Mouse (Mus musculus): ENCODE results near the gene Tmem120a. TPM values are rescaled to one million over a fixed set of nuclear protein-coding genes. Genes with fewer than 3 reads are reported as not detected.

Tmem120a gene
- polyA plus RNA-seq, 2 experiments: 5.7 to 16.0 TPM

- peaks cover 12 to 31% of the 10 kb centered on the region in 2 experiments for H3K4me1 ChIP-seq (replicated peaks; ENCODE audit: control insufficient read depth in 2 of 2, insufficient read depth in 2 of 2, low read length in 1 of 2)
- DNase-seq (ENCODE audit: low read depth in 3 of 3, low spot score in 3 of 3) (no peak), ATAC-seq (ENCODE audit: insufficient read depth) (no peak)
- no peaks in the 10 kb centered on the region for H3K9me3 ChIP-seq (ENCODE audit: control insufficient read depth, low read length)
- no peak overlapping the region for H3K4me3 ChIP-seq (ENCODE audit: insufficient read depth in 1 of 2, low read depth in 2 of 2, low read length in 2 of 2)
- 59% methylated on average over 13 of the region's 13 CpGs for WGBS (ENCODE audit: insufficient replicate concordance)
- H3K4me2 ChIP-seq (ENCODE audit: low read depth): no peak overlapping the region
- H3K27ac ChIP-seq: no peak overlapping the region
- H3K9ac ChIP-seq (replicated peaks): no peak overlapping the region
- no peaks in the 10 kb centered on the region for H3K36me3 ChIP-seq (replicated peaks; ENCODE audit: control insufficient read depth, insufficient read depth, low read depth)
- no peaks in the 10 kb centered on the region for H3K27me3 ChIP-seq (ENCODE audit: control insufficient read depth, insufficient read depth, low read length)
- no peak for TF ChIP-seq EP300 (IDR thresholded peaks at IDR 0.05; ENCODE audit: low read depth)
- no peak for TF ChIP-seq CTCF (IDR thresholded peaks at IDR 0.05; ENCODE audit: low read depth)
Measured at GRCm38 (mm10) chr5:135711582-135712355, 32.5 kb downstream of the Tmem120a start.

GRCm38 (mm10) chr5:135710599-135711214, 33.5 kb downstream of the Tmem120a start:
- Histone ChIP-seq H3K27ac (no peak overlapping the region), H3K4me2 (ENCODE audit: low read depth) (no peak overlapping the region), H3K4me1 (replicated peaks; ENCODE audit: control insufficient read depth in 2 of 2, insufficient read depth in 2 of 2, low read length in 1 of 2) (peaks cover 12 to 31% of the 10 kb centered on the region in 2 experiments), H3K4me3 (ENCODE audit: insufficient read depth in 1 of 2, low read depth in 2 of 2, low read length in 2 of 2) (no peak overlapping the region), H3K27me3 (ENCODE audit: control insufficient read depth, insufficient read depth, low read length) (no peaks in the 10 kb centered on the region), H3K36me3 (replicated peaks; ENCODE audit: control insufficient read depth, insufficient read depth, low read depth) (no peaks in the 10 kb centered on the region), H3K9ac (replicated peaks) (no peak overlapping the region), H3K9me3 (ENCODE audit: control insufficient read depth, low read length) (no peaks in the 10 kb centered on the region)
- 50% methylated on average over 7 of the region's 7 CpGs for WGBS (ENCODE audit: insufficient replicate concordance)
- TF ChIP-seq CTCF (IDR thresholded peaks at IDR 0.05; ENCODE audit: low read depth): no peak
- TF ChIP-seq EP300 (IDR thresholded peaks at IDR 0.05; ENCODE audit: low read depth): no peak
- ATAC-seq (ENCODE audit: insufficient read depth): no peak
- DNase-seq (ENCODE audit: low read depth in 3 of 3, low spot score in 3 of 3): no peak

- H3K9ac ChIP-seq (replicated peaks): no peak overlapping the region
- no peak overlapping the region for H3K4me2 ChIP-seq (ENCODE audit: low read depth)
- TF ChIP-seq CTCF (IDR thresholded peaks at IDR 0.05; ENCODE audit: low read depth): no peak
- ATAC-seq (ENCODE audit: insufficient read depth) (no peak), DNase-seq (ENCODE audit: low read depth in 3 of 3, low spot score in 3 of 3) (no peak)
- H3K27ac ChIP-seq: no peak overlapping the region
- H3K9me3 ChIP-seq (ENCODE audit: control insufficient read depth, low read length): no peaks in the 10 kb centered on the region
- WGBS (ENCODE audit: insufficient replicate concordance): 68% methylated on average over 5 of the region's 5 CpGs
- no peaks in the 10 kb centered on the region for H3K36me3 ChIP-seq (replicated peaks; ENCODE audit: control insufficient read depth, insufficient read depth, low read depth)
- H3K4me1 ChIP-seq (replicated peaks; ENCODE audit: control insufficient read depth in 2 of 2, insufficient read depth in 2 of 2, low read length in 1 of 2): peaks cover 12 to 31% of the 10 kb centered on the region in 2 experiments
- no peaks in the 10 kb centered on the region for H3K27me3 ChIP-seq (ENCODE audit: control insufficient read depth, insufficient read depth, low read length)
- H3K4me3 ChIP-seq (ENCODE audit: insufficient read depth in 1 of 2, low read depth in 2 of 2, low read length in 2 of 2): no peak overlapping the region
Measured at GRCm38 (mm10) chr5:135709716-135710115, 34.5 kb downstream of the Tmem120a start.

- no peak overlapping the region for H3K27ac ChIP-seq
- peaks cover 5 to 24% of the 10 kb centered on the region in 2 experiments for H3K4me1 ChIP-seq (replicated peaks; ENCODE audit: control insufficient read depth in 2 of 2, insufficient read depth in 2 of 2, low read length in 1 of 2)
- no peaks in the 10 kb centered on the region for H3K36me3 ChIP-seq (replicated peaks; ENCODE audit: control insufficient read depth, insufficient read depth, low read depth)
- H3K9me3 ChIP-seq (ENCODE audit: control insufficient read depth, low read length): no peaks in the 10 kb centered on the region
- ATAC-seq (ENCODE audit: insufficient read depth) (peak; percentile 47; the same call in 1 of the 2 replicates), DNase-seq (ENCODE audit: low read depth in 3 of 3, low spot score in 3 of 3) (no peak)
- no peaks in the 10 kb centered on the region for H3K27me3 ChIP-seq (ENCODE audit: control insufficient read depth, insufficient read depth, low read length)
- H3K4me3 ChIP-seq (ENCODE audit: insufficient read depth in 1 of 2, low read depth in 2 of 2, low read length in 2 of 2): no peak overlapping the region
- TF ChIP-seq EP300 (IDR thresholded peaks at IDR 0.05; ENCODE audit: low read depth) (no peak), CTCF (IDR thresholded peaks at IDR 0.05; ENCODE audit: low read depth) (no peak)
- H3K9ac ChIP-seq (replicated peaks): no peak overlapping the region
- 5% methylated on average over 1 of the region's 1 CpGs for WGBS (ENCODE audit: insufficient replicate concordance)
- no peak overlapping the region for H3K4me2 ChIP-seq (ENCODE audit: low read depth)
Measured at GRCm38 (mm10) chr5:135707855-135708254, 36.4 kb downstream of the Tmem120a start.

GRCm38 (mm10) chr5:135707039-135707438, 37.2 kb downstream of the Tmem120a start:
- Histone ChIP-seq H3K9me3 (ENCODE audit: control insufficient read depth, low read length) (no peaks in the 10 kb centered on the region), H3K27me3 (ENCODE audit: control insufficient read depth, insufficient read depth, low read length) (no peaks in the 10 kb centered on the region), H3K9ac (replicated peaks) (no peak overlapping the region), H3K4me3 (ENCODE audit: insufficient read depth in 1 of 2, low read depth in 2 of 2, low read length in 2 of 2) (no peak overlapping the region), H3K27ac (no peak overlapping the region), H3K4me2 (ENCODE audit: low read depth) (no peak overlapping the region), H3K4me1 (replicated peaks; ENCODE audit: control insufficient read depth in 2 of 2, insufficient read depth in 2 of 2, low read length in 1 of 2) (peaks cover 0 to 21% of the 10 kb centered on the region in 2 experiments; a peak in 2 of 4 replicates), H3K36me3 (replicated peaks; ENCODE audit: control insufficient read depth, insufficient read depth, low read depth) (no peaks in the 10 kb centered on the region)
- DNase-seq (ENCODE audit: low read depth in 3 of 3, low spot score in 3 of 3): no peak
- no peak for ATAC-seq (ENCODE audit: insufficient read depth)
- no peak for TF ChIP-seq EP300 (IDR thresholded peaks at IDR 0.05; ENCODE audit: low read depth)
- no peak for TF ChIP-seq CTCF (IDR thresholded peaks at IDR 0.05; ENCODE audit: low read depth)
- 89% methylated on average over 13 of the region's 13 CpGs for WGBS (ENCODE audit: insufficient replicate concordance)

Data from liver, embryonic 14.5 days (tissue).